Mouse (Mus musculus) testis, adult 2 months (tissue): Measurements from ENCODE around the gene Rab3b.

Experiments used
- CTCF ChIP-seq: fragments of 200-500 bp; IDR thresholded peaks from 2 replicates; pipeline ENCODE4 v1.5.1; 2012; ENCODE audit warnings: low read depth, mild to moderate bottlenecking, inconsistent platforms, low read length, moderate library complexity; ENCODE audit not compliant: control insufficient read depth, insufficient read depth, insufficient replicate concordance
- POLR2A ChIP-seq: fragments of 200-500 bp; IDR thresholded peaks from 2 replicates; pipeline ENCODE4 v1.6.1; 2012; ENCODE audit warnings: low read depth, mild to moderate bottlenecking, inconsistent platforms, low read length, moderate library complexity; ENCODE audit not compliant: control insufficient read depth

- TF ChIP-seq POLR2A (no peak), CTCF (no peak)
These were observed 35.5 kb downstream of the Rab3b start for GRCm38 (mm10) chr4:108914391-108914790.
